Mouse (Mus musculus) G1E (cell line): ENCODE data around the gene Prrx2.

ENCODE experiments used
- CTCF ChIP-seq: IDR thresholded peaks from 2 replicates; pipeline ENCODE4 v1.5.1; 2012; ENCODE audit warnings: low read depth, low read length, inconsistent platforms, mixed read lengths
- GATA1 ChIP-seq: IDR thresholded peaks from 2 replicates; pipeline ENCODE4 v1.6.1; 2012; ENCODE audit warnings: borderline replicate concordance, low read length, inconsistent platforms, mixed read lengths
- POLR2AphosphoS5 ChIP-seq: IDR thresholded peaks from 2 replicates; pipeline ENCODE4 v1.6.1; 2012; ENCODE audit warnings: low read depth, low read length, inconsistent platforms; ENCODE audit not compliant: insufficient replicate concordance
- TAL1 ChIP-seq: conservative IDR thresholded peaks from 2 replicates; pipeline ENCODE4 v1.6.1; 2012; ENCODE audit warnings: low read depth, low read length, inconsistent platforms, mixed read lengths

GRCm38 (mm10) chr2:30833644-30834043, 1.1 kb upstream of the Prrx2 start:
- TF ChIP-seq CTCF: no peak
- no peak for TF ChIP-seq POLR2AphosphoS5
- no peak for TF ChIP-seq GATA1
- no peak for TF ChIP-seq TAL1
